Comparison of ENCODE assay signal across 20 mouse cellular contexts in genomic region chr2:55065469-55066315, GRCm38 (mm10).
DNase-seq lines count a peak whose midpoint lies in the region; ATAC-seq and TF ChIP-seq lines count a peak whose summit lies in the region.
"Had no signal": no experiment of that assay in that cellular context is flagged by ENCODE, and none has a peak within 500 bp of the region (broad histone marks: within the 10 kb centered on the region; RNA-seq: fewer than 3 reads in every experiment).

No protein-coding gene starts in this region.

- H3K4me2 ChIP-seq in forebrain, embryonic 14.5 days (ENCODE audit: low read length), result no peak overlapping the region
- H3K4me2 ChIP-seq in forebrain, embryonic 16.5 days (ENCODE audit: low read length), result no peak overlapping the region
- H3K4me2 ChIP-seq: heart, embryonic 12.5 days; hindbrain, embryonic 14.5 days; intestine, embryonic 15.5 days had no signal

- no peaks in the 10 kb centered on the region for H3K36me3 ChIP-seq in forebrain, embryonic 14.5 days (ENCODE audit: control insufficient read depth, insufficient read depth, low read length)
- no peaks in the 10 kb centered on the region for H3K36me3 ChIP-seq in forebrain, embryonic 16.5 days (ENCODE audit: control insufficient read depth, insufficient read depth)
- no peaks in the 10 kb centered on the region for H3K36me3 ChIP-seq in heart, embryonic 10.5 days
- H3K36me3 ChIP-seq: heart, embryonic 12.5 days; hindbrain, embryonic 10.5 days; intestine, embryonic 15.5 days had no signal

- no peak for ATAC-seq in forebrain, embryonic 14.5 days
- ATAC-seq in forebrain, embryonic 16.5 days, result no peak
- ATAC-seq: forebrain, postnatal 0 days; intestine, embryonic 15.5 days had no signal

- TF ChIP-seq POLR2A in brain, embryonic 14.5 days (IDR thresholded peaks at IDR 0.05; ENCODE audit: borderline replicate concordance, extremely low read depth, insufficient read depth, insufficient read length, poor library complexity, severe bottlenecking), result no peak

- no peak overlapping the region for H3K27ac ChIP-seq in forebrain, embryonic 14.5 days (ENCODE audit: low read depth, low read length)
- no peak overlapping the region for H3K27ac ChIP-seq in forebrain, embryonic 16.5 days (ENCODE audit: low read length)
- H3K27ac ChIP-seq in heart, embryonic 10.5 days, result no peak overlapping the region
- H3K27ac ChIP-seq: heart, adult 2 months; hindbrain, embryonic 10.5 days; hindbrain, embryonic 14.5 days; intestine, embryonic 15.5 days had no signal

- TF ChIP-seq CTCF in brain, embryonic 14.5 days (IDR thresholded peaks at IDR 0.05; ENCODE audit: borderline replicate concordance, extremely low read depth, insufficient read depth, insufficient read length), result no peak

- H3K9ac ChIP-seq in forebrain, embryonic 14.5 days (ENCODE audit: low read length), result no peak overlapping the region
- H3K9ac ChIP-seq in forebrain, embryonic 16.5 days (replicated peaks; ENCODE audit: low read depth, low read length), result no peak overlapping the region
- H3K9ac ChIP-seq: forebrain, postnatal 0 days; heart, embryonic 12.5 days; hindbrain, embryonic 14.5 days; intestine, embryonic 15.5 days had no signal

- no peaks in the 10 kb centered on the region for H3K4me1 ChIP-seq in forebrain, embryonic 14.5 days (ENCODE audit: control insufficient read depth, insufficient read depth, low read length)
- no peaks in the 10 kb centered on the region for H3K4me1 ChIP-seq in forebrain, embryonic 16.5 days (replicated peaks; ENCODE audit: control insufficient read depth, insufficient read depth, low read length)
- no peaks in the 10 kb centered on the region for H3K4me1 ChIP-seq in heart, embryonic 10.5 days
- H3K4me1 ChIP-seq: heart, embryonic 12.5 days; intestine, embryonic 15.5 days had no signal

- 13% methylated on average over 7 of the region's 7 CpGs for WGBS in forebrain, embryonic 14.5 days
- WGBS in forebrain, embryonic 16.5 days, result 16% methylated on average over 7 of the region's 7 CpGs
- WGBS in heart, embryonic 10.5 days, result 80% methylated on average over 7 of the region's 7 CpGs

- no peaks in the 10 kb centered on the region for H3K27me3 ChIP-seq in forebrain, embryonic 14.5 days (replicated peaks; ENCODE audit: control insufficient read depth, insufficient read depth, low read length)
- H3K27me3 ChIP-seq in forebrain, embryonic 16.5 days (replicated peaks; ENCODE audit: control insufficient read depth, insufficient read depth, low read length), result no peaks in the 10 kb centered on the region
- no peaks in the 10 kb centered on the region for H3K27me3 ChIP-seq in heart, embryonic 10.5 days (ENCODE audit: insufficient read depth, poor library complexity, severe bottlenecking)
- H3K27me3 ChIP-seq: CH12.LX; heart, embryonic 12.5 days; intestine, embryonic 15.5 days had no signal

- no peak overlapping the region for H3K4me3 ChIP-seq in forebrain, embryonic 14.5 days (ENCODE audit: low read depth, low read length)
- no peak overlapping the region for H3K4me3 ChIP-seq in forebrain, embryonic 16.5 days (replicated peaks; ENCODE audit: low read length)
- H3K4me3 ChIP-seq in heart, embryonic 10.5 days, result no peak overlapping the region
- H3K4me3 ChIP-seq: heart, adult 2 months; heart, embryonic 12.5 days; hindbrain, embryonic 10.5 days; intestine, embryonic 15.5 days had no signal

- DNase-seq in forebrain, embryonic 14.5 days (ENCODE audit: low spot score), result peak; percentile 9
- DNase-seq in brain, embryonic 14.5 days (ENCODE audit: low read depth), result peak; percentile 43
- peak; percentile 20 for DNase-seq in embryo, embryonic 11 days
- DNase-seq in retina, postnatal 1 day, result peak; percentile 69
- no peak for DNase-seq in heart, embryonic 10.5 days (ENCODE audit: low spot score)
- no peak for DNase-seq in urinary bladder, postnatal 4 days (ENCODE audit: low spot score in 2 of 2)
- DNase-seq: adrenal gland, adult 2 months; adrenal gland, postnatal 36 days; cerebellum, adult 11-12 months; cerebellum, adult 9-10 months; cerebellum, postnatal 36 days; forebrain, postnatal 0 days; gastrocnemius, postnatal 14 days; heart, adult 2 months had no signal

- H3K9me3 ChIP-seq in forebrain, embryonic 14.5 days (replicated peaks; ENCODE audit: control insufficient read depth, low read length), result no peaks in the 10 kb centered on the region
- no peaks in the 10 kb centered on the region for H3K9me3 ChIP-seq in forebrain, embryonic 16.5 days (ENCODE audit: control insufficient read depth, low read length)
- no peaks in the 10 kb centered on the region for H3K9me3 ChIP-seq in heart, embryonic 10.5 days
- H3K9me3 ChIP-seq: heart, embryonic 12.5 days; hindbrain, embryonic 10.5 days; intestine, embryonic 15.5 days had no signal

Comparison
In these comparisons a context has a peak if more than half of its experiments do, and no peak if none do; other contexts are left out.
1. DNase-seq: peak in forebrain, embryonic 14.5 days (single experiment), brain, embryonic 14.5 days (single experiment), embryo, embryonic 11 days (single experiment) and retina, postnatal 1 day (single experiment); none in heart, embryonic 10.5 days (single experiment) and urinary bladder, postnatal 4 days (0 of 2).